Mouse (Mus musculus) gonadal fat pad, adult 2 months (tissue): ENCODE results near the gene Armc10. TPM values are rescaled to one million over a fixed set of nuclear protein-coding genes. Genes with fewer than 3 reads are reported as not detected.
"Not testable (repeated sequence)": the region's sequence is repeated elsewhere in the genome, so short reads cannot be mapped to it uniquely, and the experiment has no call there.

Experiments used
- DNase-seq: peaks from one replicate; pipeline ENCODE4 v3.0.0-alpha.2; 2012; ENCODE audit warnings: low read depth
- polyA plus RNA-seq: library from polyadenylated mRNA; depleted of rRNA; stranded (reverse); fragments of >200 nt; gene quantifications from 2 replicates; pipeline ENCODE4 v1.2.3, GENCODE M21; 2012; rRNA removed

Gene Armc10
- polyA plus RNA-seq = 31.1 and 32.2 TPM in 2 replicates

GRCm38 (mm10) chr5:21645439-21646132 lies at the start of gene Armc10, which contains the start of gene Fbxl13:
TSS of gene Armc10 (plus strand) at chr5:21645813.
TSS of gene Fbxl13 (minus strand) at chr5:21645634.
- DNase-seq = no peak

GRCm38 (mm10) chr5:21599536-21599935 lies 46.1 kb upstream of the Armc10 start:
- DNase-seq = not testable (repeated sequence)

GRCm38 (mm10) chr5:21599961-21600360 lies 45.7 kb upstream of the Armc10 start:
- DNase-seq = no peak

DNA sequence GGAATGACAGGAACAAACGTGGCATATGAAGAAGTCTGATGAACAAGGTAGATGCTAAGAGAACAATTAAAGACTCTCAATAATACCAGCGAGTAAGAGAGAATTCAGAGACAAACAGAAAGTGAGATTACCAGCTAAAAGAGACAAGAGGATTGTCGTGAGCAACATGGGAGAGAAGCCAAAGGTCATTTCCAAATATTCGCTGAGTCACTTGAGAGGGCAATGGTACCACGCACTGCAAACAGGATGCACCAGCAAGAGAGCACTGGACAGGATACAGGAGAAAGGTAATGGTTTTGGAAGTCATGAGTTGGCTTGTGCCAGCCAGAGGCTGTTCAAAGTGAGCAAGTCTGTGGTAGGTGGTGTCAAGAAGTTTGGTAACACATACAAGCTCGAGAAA lies 39.7 kb upstream of the Armc10 start:
- DNase-seq = no peak

DNA sequence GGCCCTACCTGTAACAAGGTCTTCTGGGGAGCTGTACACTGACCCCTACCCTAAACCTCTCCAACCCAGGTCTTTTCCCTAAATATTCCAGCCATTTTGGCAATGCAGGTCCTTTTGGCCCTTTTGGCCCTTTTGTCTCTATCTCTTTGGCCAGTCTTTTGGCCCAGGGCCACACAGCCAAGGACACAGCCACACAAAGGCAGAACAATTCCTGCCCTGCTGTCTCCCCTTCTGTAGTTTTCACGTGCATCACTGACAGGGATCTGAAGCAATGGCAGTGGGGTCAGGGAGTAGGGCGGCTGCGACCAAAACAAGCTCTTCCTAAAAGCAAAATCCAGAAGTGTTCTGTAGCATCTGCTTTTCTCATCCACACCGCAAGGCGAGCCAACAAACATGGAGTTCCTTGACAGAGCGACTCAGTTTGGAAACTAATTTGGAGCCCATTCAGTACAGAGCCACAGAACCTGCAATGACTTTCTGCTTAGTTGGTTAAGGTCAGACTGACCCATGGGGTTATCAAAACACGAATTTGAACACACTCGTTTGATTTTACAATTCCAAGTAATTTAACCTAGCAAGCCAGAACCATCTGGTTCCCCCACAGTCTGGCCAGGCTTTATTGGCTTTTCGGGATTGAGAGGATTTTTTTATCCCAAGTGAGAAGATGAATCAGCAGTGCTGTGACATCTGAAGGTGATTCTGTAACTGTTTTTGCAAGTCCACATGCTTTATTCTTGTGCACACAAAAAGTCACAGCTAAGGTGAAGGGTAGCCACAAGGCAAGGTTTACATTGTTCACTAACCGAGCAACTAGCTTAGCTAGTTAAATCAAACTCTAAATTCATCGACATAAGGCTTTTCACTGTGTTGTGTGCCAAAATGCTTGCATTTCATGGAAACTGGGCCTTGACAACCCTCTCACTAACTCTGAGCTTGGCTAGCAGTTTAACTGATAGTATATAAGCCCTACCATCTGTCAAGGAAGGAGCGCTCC lies 37.0 kb upstream of the Armc10 start:
- DNase-seq = no peak

DNA sequence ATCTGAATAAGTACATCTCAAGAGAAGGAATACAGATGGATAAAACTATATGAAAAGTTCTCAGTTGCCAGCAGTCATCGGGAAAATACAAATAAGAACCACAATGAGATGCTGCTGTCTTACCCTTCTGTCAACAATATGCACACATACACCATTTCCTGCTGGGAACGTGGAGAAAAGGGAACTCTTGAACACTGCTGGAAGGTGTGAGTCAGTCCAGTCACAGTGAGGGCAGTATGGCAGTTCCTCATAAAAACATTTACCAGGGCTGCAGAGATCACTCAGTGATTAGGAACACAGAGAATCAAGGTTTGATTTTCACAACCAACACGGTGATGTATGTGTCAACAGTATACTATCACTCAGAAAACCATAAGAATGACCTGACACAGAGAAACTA lies 34.6 kb upstream of the Armc10 start:
- DNase-seq = no peak

GRCm38 (mm10) chr5:21614299-21614698 lies 31.3 kb upstream of the Armc10 start:
- DNase-seq = not testable (repeated sequence)

- DNase-seq = no peak
Measured at GRCm38 (mm10) chr5:21616450-21617009, 29.1 kb upstream of the Armc10 start.

DNA sequence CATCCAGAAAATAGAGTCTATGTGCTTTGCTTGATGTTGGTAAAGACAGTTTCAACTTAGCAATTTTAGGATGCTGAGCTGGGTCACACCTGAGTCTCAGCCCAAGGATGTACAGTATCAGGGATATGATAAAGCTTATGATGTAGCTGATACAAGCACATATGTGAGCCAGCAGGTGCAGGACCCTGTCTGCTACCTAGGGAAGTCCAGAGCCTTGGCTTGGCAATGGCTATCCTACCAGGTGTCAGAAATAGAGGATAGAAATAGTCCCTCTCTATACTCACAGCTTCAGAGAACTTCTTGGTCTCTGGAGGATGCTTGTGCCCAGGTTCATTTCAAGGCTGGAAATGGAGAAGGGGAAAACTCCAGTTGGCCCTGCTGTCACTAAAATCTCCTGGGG lies 19.7 kb upstream of the Armc10 start:
- DNase-seq = no peak

- DNase-seq = no peak
Measured at GRCm38 (mm10) chr5:21640961-21641360, 4.7 kb upstream of the Armc10 start.

DNA sequence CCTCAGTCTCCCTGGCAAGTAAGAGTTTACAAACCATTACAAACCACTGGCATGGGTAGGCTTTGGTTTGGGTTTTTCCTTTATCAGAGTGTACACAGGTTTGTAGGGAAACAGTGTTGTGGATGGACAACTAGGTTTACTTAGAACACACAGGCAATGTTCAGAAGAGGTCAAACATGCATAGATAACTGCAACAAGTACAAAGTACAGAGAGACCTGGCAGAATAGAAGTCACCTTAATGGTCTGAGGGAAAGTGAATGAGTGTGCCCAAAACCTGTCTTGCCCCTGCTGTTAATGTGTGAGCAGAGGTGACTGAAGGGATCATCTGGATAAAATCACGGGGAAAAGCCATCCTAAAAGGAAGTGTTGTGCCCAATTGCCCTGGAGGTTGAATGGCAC lies 2.0 kb upstream of the Armc10 start:
- DNase-seq = no peak

DNA sequence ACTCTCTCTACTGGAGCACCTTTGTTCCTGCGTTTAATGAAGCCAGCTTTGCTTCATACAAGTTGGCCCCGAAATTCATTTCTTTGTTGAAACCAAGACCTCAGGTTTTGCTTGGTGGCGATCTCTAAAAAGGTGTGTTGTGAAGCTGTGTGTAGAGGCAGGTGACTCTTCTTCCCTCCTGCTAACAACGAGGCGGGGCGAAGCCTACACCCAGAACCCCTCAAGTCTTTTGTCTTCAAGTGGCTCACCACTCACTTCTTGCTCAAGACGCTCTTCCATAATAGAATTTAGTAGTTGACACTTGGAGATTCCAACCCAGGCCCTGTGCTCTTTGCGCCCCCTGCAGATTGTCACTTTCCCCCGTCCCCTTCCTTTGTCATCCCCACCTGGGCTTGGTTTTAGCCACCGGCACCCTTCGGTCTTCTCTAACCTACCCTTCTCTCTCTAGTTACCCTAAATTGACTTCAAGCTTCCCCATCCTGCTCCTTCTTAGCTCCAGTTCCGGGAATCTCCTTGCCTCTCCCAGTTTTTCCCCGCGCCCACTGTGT lies 648 bp upstream of the Armc10 start:
- DNase-seq = no peak

- no peak for DNase-seq
Measured at GRCm38 (mm10) chr5:21646133-21646491, 499 bp downstream of the Armc10 start.

DNA sequence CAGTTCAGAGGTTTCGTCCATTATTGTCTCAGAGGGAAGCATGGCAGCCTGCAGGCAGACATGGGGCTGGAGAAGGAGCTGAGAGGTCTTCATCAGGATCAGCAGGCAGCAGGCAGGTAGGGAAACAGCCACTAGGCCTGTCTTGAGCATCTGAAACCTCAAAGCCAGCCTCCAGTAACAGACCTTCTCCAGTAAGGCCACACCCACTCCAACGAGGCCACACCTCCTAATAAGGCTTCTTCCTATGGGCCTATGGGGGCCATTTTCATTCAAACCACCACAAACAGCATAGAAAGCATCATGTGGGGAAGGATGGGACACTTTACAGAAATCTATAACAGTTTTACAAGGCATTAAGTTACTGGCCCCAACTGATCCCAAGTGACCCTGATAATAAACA lies 5.1 kb downstream of the Armc10 start:
- DNase-seq = no peak

DNA sequence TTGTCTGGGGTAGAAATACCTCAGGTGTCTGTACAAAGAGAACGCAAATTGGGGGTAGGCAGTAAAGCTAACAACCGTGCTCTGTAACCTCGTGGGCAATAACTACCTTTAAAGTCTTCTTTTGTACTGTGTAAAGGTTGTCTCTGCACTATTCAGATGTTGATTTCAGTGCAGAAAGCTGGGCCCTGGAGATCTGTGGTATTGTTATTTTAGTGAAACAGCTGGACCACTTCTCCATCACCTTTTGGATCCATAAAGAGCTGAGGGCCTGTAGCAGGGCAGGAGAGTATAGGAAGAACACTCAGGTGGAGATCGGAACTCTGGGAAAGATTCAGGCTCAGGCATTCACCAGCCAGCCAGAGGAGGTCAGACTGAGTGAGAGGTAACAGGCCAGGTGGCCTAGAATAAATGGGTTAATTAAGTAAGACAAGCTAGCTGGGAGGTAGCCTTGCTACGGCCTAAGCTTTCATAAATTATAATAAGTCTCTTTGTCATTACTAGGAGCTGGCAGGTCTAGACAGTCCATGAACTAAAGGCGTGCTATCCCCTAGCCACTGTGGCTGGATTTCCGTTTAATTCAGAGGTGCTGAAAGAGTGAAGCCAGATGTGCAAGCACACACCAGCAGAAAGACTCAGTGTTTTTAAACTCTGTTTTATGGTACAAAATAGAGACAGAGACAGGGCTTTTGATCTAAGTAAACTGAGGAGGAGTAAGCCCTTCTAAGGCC lies 6.4 kb downstream of the Armc10 start:
- DNase-seq = no peak

DNA sequence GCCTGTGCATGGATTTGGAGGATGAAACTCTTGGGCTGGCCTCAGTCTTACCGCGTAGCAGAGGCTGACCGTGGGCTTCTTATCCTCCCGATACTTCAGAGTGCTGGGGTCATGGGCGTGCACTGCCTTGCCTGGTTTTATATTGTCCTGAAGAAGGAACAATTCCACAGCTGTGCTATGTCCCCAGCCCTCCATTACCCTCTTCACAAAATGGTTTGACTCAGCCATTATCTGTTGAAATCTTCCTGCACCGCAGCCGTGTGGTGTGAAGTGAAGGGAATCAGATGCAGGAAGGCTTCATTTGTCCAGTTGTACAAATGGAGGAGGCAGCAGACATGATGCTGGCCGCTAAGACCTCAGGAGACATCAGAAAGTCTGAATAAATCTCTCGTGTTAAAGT lies 11.3 kb downstream of the Armc10 start:
- DNase-seq = no peak

- no peak for DNase-seq
Measured at GRCm38 (mm10) chr5:21658038-21658437, 12.4 kb downstream of the Armc10 start.

GRCm38 (mm10) chr5:21658623-21659395 lies 13.2 kb downstream of the Armc10 start:
- DNase-seq = no peak

GRCm38 (mm10) chr5:21660850-21661249 lies 15.2 kb downstream of the Armc10 start:
- no peak for DNase-seq

DNA sequence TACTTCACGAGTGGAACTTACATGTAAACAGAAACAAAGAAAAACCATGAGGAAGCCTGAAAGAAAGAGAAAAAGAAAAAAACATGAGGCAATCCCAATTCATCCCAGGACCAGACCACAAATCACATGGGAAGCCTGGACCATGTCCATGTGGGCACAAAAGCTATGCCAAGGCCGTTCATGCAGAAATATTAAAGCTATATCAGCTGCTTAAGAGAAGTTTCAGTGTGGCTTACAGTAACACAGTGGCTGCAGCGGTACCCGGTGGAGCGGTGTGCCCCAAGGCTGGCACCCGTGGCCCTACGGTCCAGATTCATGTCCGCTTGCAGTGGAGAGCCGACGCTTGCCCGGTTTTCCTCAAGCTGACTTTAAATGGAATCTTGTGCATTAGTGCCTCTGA lies 17.5 kb downstream of the Armc10 start:
- DNase-seq = no peak
